Mouse (Mus musculus) thymus, adult 2 months (tissue): ENCODE results near the gene Omp. TPM values are rescaled to one million over a fixed set of nuclear protein-coding genes. Genes with fewer than 3 reads are reported as not detected.

Source experiments
- DNase-seq: peaks from one replicate; pipeline ENCODE4 v3.0.0; 2021
- H3K27ac ChIP-seq: fragments of 200-500 bp; 2 replicates; pipeline ENCODE4 v1.5.1; 2012; ENCODE audit warnings: low read length, control low read depth; ENCODE audit not compliant: control insufficient read depth, insufficient read depth
- H3K27me3 ChIP-seq: fragments of 200-500 bp; 2 replicates; pipeline ENCODE4 v1.6.1; 2012; ENCODE audit warnings: mild to moderate bottlenecking, low read length, moderate library complexity, mixed read lengths; ENCODE audit not compliant: control insufficient read depth, insufficient read depth
- H3K36me3 ChIP-seq: fragments of 200-500 bp; 2 replicates; pipeline ENCODE4 v1.6.1; 2012; ENCODE audit warnings: mild to moderate bottlenecking, low read length, moderate library complexity; ENCODE audit not compliant: control insufficient read depth, insufficient read depth
- H3K4me1 ChIP-seq: fragments of 200-500 bp; replicated peaks from 2 replicates; pipeline ENCODE4 v1.6.1; 2012; ENCODE audit warnings: low read length; ENCODE audit not compliant: control insufficient read depth, insufficient read depth
- H3K4me3 ChIP-seq: fragments of 200-500 bp; 2 replicates; pipeline ENCODE4 v1.5.1; 2012; ENCODE audit warnings: mild to moderate bottlenecking, low read length, control low read depth, moderate library complexity; ENCODE audit not compliant: control insufficient read depth, insufficient read depth
- CTCF ChIP-seq: fragments of 200-500 bp; IDR thresholded peaks from 2 replicates; pipeline ENCODE4 v1.5.1; 2012; ENCODE audit warnings: mild to moderate bottlenecking, control low read depth, low read length, moderate library complexity, borderline replicate concordance; ENCODE audit not compliant: control insufficient read depth, poor library complexity, insufficient read depth; ENCODE audit errors: extremely low read depth
- POLR2A ChIP-seq: fragments of 200-500 bp; IDR thresholded peaks from 2 replicates; pipeline ENCODE4 v1.6.1; 2012; ENCODE audit warnings: mild to moderate bottlenecking, low read length, control low read depth, moderate library complexity; ENCODE audit not compliant: control insufficient read depth, poor library complexity, insufficient read depth; ENCODE audit errors: extremely low read depth
- WGBS: fragments of 180-500 bp; shearing (Covaris S2); methylation state at CpG from one replicate; pipeline ENCODE4 v1.1.7; 2018; 5-methylcytosine and 5-hydroxymethylcytosine counted together
- polyA plus RNA-seq: library from polyadenylated mRNA; depleted of rRNA; stranded (reverse); fragments of >200 nt; gene quantifications from 2 replicates; pipeline ENCODE4 v1.2.3, GENCODE M21; 2012

Omp gene
- polyA plus RNA-seq, 1 experiment = 1.8 TPM

- no peak overlapping the region for H3K4me3 ChIP-seq
- H3K36me3 ChIP-seq = no peaks in the 10 kb centered on the region
- no peaks in the 10 kb centered on the region for H3K27me3 ChIP-seq
- DNase-seq = no peak
- TF ChIP-seq POLR2A = no peak
- TF ChIP-seq CTCF = no peak
- no peak overlapping the region for H3K27ac ChIP-seq
- WGBS = 91% methylated on average over 12 of the region's 12 CpGs
- H3K4me1 ChIP-seq = no peaks in the 10 kb centered on the region
These were observed 642 bp upstream of the Omp start for GRCm38 (mm10) chr7:98145842-98146446.

GRCm38 (mm10) chr7:98142648-98143047, 2.7 kb downstream of the Omp start:
- Histone ChIP-seq H3K4me1 (no peaks in the 10 kb centered on the region), H3K27me3 (no peaks in the 10 kb centered on the region), H3K27ac (no peak overlapping the region), H3K4me3 (no peak overlapping the region), H3K36me3 (no peaks in the 10 kb centered on the region)
- 96% methylated on average over 3 of the region's 3 CpGs for WGBS
- TF ChIP-seq CTCF (no peak), POLR2A (no peak)
- DNase-seq = no peak

- 94% methylated on average over 8 of the region's 8 CpGs for WGBS
- Histone ChIP-seq H3K4me1 (no peaks in the 10 kb centered on the region), H3K27ac (no peak overlapping the region), H3K36me3 (no peaks in the 10 kb centered on the region), H3K27me3 (no peaks in the 10 kb centered on the region), H3K4me3 (no peak overlapping the region)
- TF ChIP-seq CTCF = no peak
- no peak for TF ChIP-seq POLR2A
- DNase-seq = no peak
These were observed 3.1 kb downstream of the Omp start for GRCm38 (mm10) chr7:98142247-98142646.

GRCm38 (mm10) chr7:98141206-98141605, 4.1 kb downstream of the Omp start:
- Histone ChIP-seq H3K4me1 (no peaks in the 10 kb centered on the region), H3K27me3 (no peaks in the 10 kb centered on the region), H3K27ac (no peak overlapping the region), H3K36me3 (no peaks in the 10 kb centered on the region), H3K4me3 (no peak overlapping the region)
- DNase-seq = peak; percentile 42
- TF ChIP-seq POLR2A (no peak), CTCF (no peak)
- 93% methylated on average over 3 of the region's 3 CpGs for WGBS

- TF ChIP-seq CTCF (no peak), POLR2A (no peak)
- no peaks in the 10 kb centered on the region for H3K27me3 ChIP-seq
- H3K4me1 ChIP-seq = no peaks in the 10 kb centered on the region
- WGBS = 80% methylated on average over 2 of the region's 2 CpGs
- no peak for DNase-seq
- H3K36me3 ChIP-seq = no peaks in the 10 kb centered on the region
- no peak overlapping the region for H3K4me3 ChIP-seq
- no peak overlapping the region for H3K27ac ChIP-seq
These were observed 4.7 kb downstream of the Omp start for GRCm38 (mm10) chr7:98140597-98140996.

- Histone ChIP-seq H3K36me3 (no peaks in the 10 kb centered on the region), H3K27ac (no peak overlapping the region), H3K27me3 (no peaks in the 10 kb centered on the region), H3K4me1 (no peaks in the 10 kb centered on the region), H3K4me3 (no peak overlapping the region)
- no peak for DNase-seq
- WGBS = 89% methylated on average over 9 of the region's 9 CpGs
- no peak for TF ChIP-seq CTCF
These were observed 6.1 kb downstream of the Omp start for GRCm38 (mm10) chr7:98139216-98139615.

GRCm38 (mm10) chr7:98137995-98138394, 7.3 kb downstream of the Omp start:
- no peak for TF ChIP-seq POLR2A
- TF ChIP-seq CTCF = no peak
- 93% methylated on average over 2 of the region's 2 CpGs for WGBS
- no peak overlapping the region for H3K27ac ChIP-seq
- no peak overlapping the region for H3K4me3 ChIP-seq
- no peaks in the 10 kb centered on the region for H3K36me3 ChIP-seq
- no peak for DNase-seq
- no peaks in the 10 kb centered on the region for H3K4me1 ChIP-seq
- no peaks in the 10 kb centered on the region for H3K27me3 ChIP-seq
